25 mouse cellular contexts compared by ENCODE assay signal in genomic region chr6:112322916-112323315, GRCm38 (mm10). TPM values are rescaled to one million over a fixed set of nuclear protein-coding genes. Genes with fewer than 3 reads are reported as not detected.
DNase-seq lines count a peak whose midpoint lies in the region; ATAC-seq and TF ChIP-seq lines count a peak whose summit lies in the region.
"Had no signal": no experiment of that assay in that cellular context is flagged by ENCODE, and none has a peak within 500 bp of the region (broad histone marks: within the 10 kb centered on the region; RNA-seq: fewer than 3 reads in every experiment).

No protein-coding gene starts in this region.

- H3K4me1 ChIP-seq in liver, adult 2 months (ENCODE audit: control insufficient read depth, insufficient read depth, low read length) = peaks cover 2% of the 10 kb centered on the region; the same call in 1 of the 2 replicates
- H3K4me1 ChIP-seq in liver, postnatal 0 days (ENCODE audit: insufficient read depth) = no peaks in the 10 kb centered on the region
- no peaks in the 10 kb centered on the region for H3K4me1 ChIP-seq in lung, embryonic 16.5 days (replicated peaks; ENCODE audit: control insufficient read depth, insufficient read depth, low read length)
- no peaks in the 10 kb centered on the region for H3K4me1 ChIP-seq in G1E (ENCODE audit: insufficient read depth, low read depth, low read length)
- H3K4me1 ChIP-seq: embryonic facial prominence, embryonic 12.5 days; hindbrain, embryonic 12.5 days had no signal

- H3K4me2 ChIP-seq in liver, postnatal 0 days (ENCODE audit: low read depth, low read length) = no peak overlapping the region
- no peak overlapping the region for H3K4me2 ChIP-seq in lung, embryonic 16.5 days (ENCODE audit: low read depth, low read length)
- H3K4me2 ChIP-seq: embryonic facial prominence, embryonic 12.5 days; embryonic facial prominence, embryonic 15.5 days; heart, embryonic 11.5 days; hindbrain, embryonic 12.5 days had no signal

- H3K79me2 ChIP-seq in liver, adult 2 months (ENCODE audit: control insufficient read depth, insufficient read depth, low read length) = no peaks in the 10 kb centered on the region

- no peak for TF ChIP-seq EP300 in liver, postnatal 0 days (IDR thresholded peaks at IDR 0.05; ENCODE audit: low read depth)

- H3K27me3 ChIP-seq in liver, adult 2 months (ENCODE audit: control insufficient read depth, insufficient read depth, low read length) = no peaks in the 10 kb centered on the region
- H3K27me3 ChIP-seq in liver, postnatal 0 days (ENCODE audit: insufficient read depth, low read length) = no peaks in the 10 kb centered on the region
- H3K27me3 ChIP-seq in lung, embryonic 16.5 days (ENCODE audit: control insufficient read depth, insufficient read depth, low read depth, low read length) = no peaks in the 10 kb centered on the region
- H3K27me3 ChIP-seq in G1E (ENCODE audit: insufficient read depth, low read length) = no peaks in the 10 kb centered on the region
- H3K27me3 ChIP-seq: embryonic facial prominence, embryonic 12.5 days; embryonic facial prominence, embryonic 15.5 days; hindbrain, embryonic 12.5 days had no signal

- DNase-seq in liver, adult 2 months (ENCODE audit: extremely low read depth, low read depth, low spot score) = peak; percentile 77
- no peak for DNase-seq in liver, postnatal 0 days
- DNase-seq in lung, postnatal 25 days (ENCODE audit: low spot score) = no peak
- peak; percentile 3 for DNase-seq in G1E (ENCODE audit: low spot score)
- DNase-seq in lung, postnatal 36 days = peak; percentile 4
- no peak for DNase-seq in urinary bladder, postnatal 14 days (ENCODE audit: low spot score)
- DNase-seq in spleen, postnatal 4 days (ENCODE audit: low spot score in 2 of 2) = no peak
- DNase-seq: adrenal gland, adult 2 months; adrenal gland, postnatal 14 days; B cell, adult 2 months; cerebellum, adult 11 months; cerebellum, adult 2 months; cerebellum, adult 9-11 months; cerebellum, postnatal 25 days; forebrain, postnatal 0 days; gastrocnemius, adult 2 months; gastrocnemius, postnatal 14 days; heart, adult 11 months had no signal

- H3K36me3 ChIP-seq in liver, adult 2 months (ENCODE audit: control insufficient read depth, insufficient read depth, low read length) = no peaks in the 10 kb centered on the region
- H3K36me3 ChIP-seq in liver, postnatal 0 days (replicated peaks; ENCODE audit: insufficient read depth, low read length) = no peaks in the 10 kb centered on the region
- no peaks in the 10 kb centered on the region for H3K36me3 ChIP-seq in lung, embryonic 16.5 days (ENCODE audit: control insufficient read depth, insufficient read depth, low read length)
- no peaks in the 10 kb centered on the region for H3K36me3 ChIP-seq in G1E (replicated peaks)
- H3K36me3 ChIP-seq: embryonic facial prominence, embryonic 12.5 days; hindbrain, embryonic 12.5 days had no signal

- no peak overlapping the region for H3K9ac ChIP-seq in liver, adult 2 months (ENCODE audit: low read depth, low read length)
- no peak overlapping the region for H3K9ac ChIP-seq in liver, postnatal 0 days (replicated peaks)
- no peak overlapping the region for H3K9ac ChIP-seq in lung, embryonic 16.5 days (ENCODE audit: low read length)
- H3K9ac ChIP-seq: embryonic facial prominence, embryonic 12.5 days; embryonic facial prominence, embryonic 15.5 days; forebrain, postnatal 0 days; hindbrain, embryonic 12.5 days had no signal

- TF ChIP-seq CTCF in liver, adult 2 months (IDR thresholded peaks at IDR 0.05; ENCODE audit: low read depth, low read length) = no peak
- no peak for TF ChIP-seq CTCF in liver, postnatal 0 days (IDR thresholded peaks at IDR 0.05; ENCODE audit: low read depth)
- TF ChIP-seq CTCF in G1E (IDR thresholded peaks at IDR 0.05; ENCODE audit: low read depth, low read length) = no peak

- ATAC-seq in liver, postnatal 0 days = no peak
- peak; percentile 49; the same call in 1 of the 2 replicates for ATAC-seq in lung, embryonic 16.5 days (ENCODE audit: low read depth)
- no peak for ATAC-seq in G1E (ENCODE audit: extremely low read depth, insufficient number of reproducible peaks, low FRiP score, poor library complexity, severe bottlenecking)
- ATAC-seq: forebrain, embryonic 14.5 days; forebrain, postnatal 0 days had no signal

- 28% methylated on average over 5 of the region's 5 CpGs for WGBS in liver, adult 2 months
- 59% methylated on average over 5 of the region's 5 CpGs for WGBS in liver, postnatal 0 days (ENCODE audit: insufficient replicate concordance)
- 61% methylated on average over 5 of the region's 5 CpGs for whole genome bisulfite sequencing in lung, embryonic 16.5 days

- no peak for TF ChIP-seq POLR2A in liver, adult 2 months (IDR thresholded peaks at IDR 0.05; ENCODE audit: extremely low read depth, insufficient read depth, low read length)

- H3K9me3 ChIP-seq in liver, postnatal 0 days (ENCODE audit: low read length) = no peaks in the 10 kb centered on the region
- no peaks in the 10 kb centered on the region for H3K9me3 ChIP-seq in lung, embryonic 16.5 days (ENCODE audit: control insufficient read depth, low read length)
- peaks cover 36% of the 10 kb centered on the region for H3K9me3 ChIP-seq in G1E (replicated peaks)
- H3K9me3 ChIP-seq: embryonic facial prominence, embryonic 12.5 days; embryonic facial prominence, embryonic 15.5 days; hindbrain, embryonic 12.5 days had no signal

- no peak overlapping the region for H3K27ac ChIP-seq in liver, adult 2 months (replicated peaks; ENCODE audit: insufficient read depth, low read depth, low read length)
- H3K27ac ChIP-seq in liver, postnatal 0 days (ENCODE audit: low read depth) = no peak overlapping the region
- no peak overlapping the region for H3K27ac ChIP-seq in lung, embryonic 16.5 days (ENCODE audit: low read length)
- H3K27ac ChIP-seq: embryonic facial prominence, embryonic 12.5 days; embryonic facial prominence, embryonic 15.5 days; gastrocnemius, adult 2 months; hindbrain, embryonic 12.5 days had no signal

- no peak overlapping the region for H3K4me3 ChIP-seq in liver, adult 2 months (ENCODE audit: insufficient read depth, low read depth, low read length)
- no peak overlapping the region for H3K4me3 ChIP-seq in liver, postnatal 0 days (ENCODE audit: low read depth, low read length)
- no peak overlapping the region for H3K4me3 ChIP-seq in lung, embryonic 16.5 days (ENCODE audit: low read length)
- no peak overlapping the region for H3K4me3 ChIP-seq in G1E (ENCODE audit: low read depth, low read length)
- H3K4me3 ChIP-seq: embryonic facial prominence, embryonic 12.5 days; embryonic facial prominence, embryonic 15.5 days; gastrocnemius, adult 2 months; hindbrain, embryonic 12.5 days had no signal

RNA-seq across cellular contexts. Expression of gene Lmcd1, which starts 49.4 kb away (rescaled TPM):
- total RNA-seq in liver, adult 2 months (2014; rRNA removed) = 0.28 and 0.34 TPM in 2 replicates
- polyA plus RNA-seq in liver, adult 2 months (2012; rRNA removed) = 0.33 and 0.42 TPM in 2 replicates
- polyA plus RNA-seq in liver, postnatal 0 days (2015; fragmentation: Nextera tagmentation; extraction: Ambion mirVana) = 0.65 and 1.5 TPM in 2 replicates
- polyA plus RNA-seq in lung, embryonic 16.5 days (2015; fragmentation: Nextera tagmentation; extraction: Ambion mirVana) = 33.3 and 33.4 TPM in 2 replicates
- not detected in 2 replicates for total RNA-seq in G1E (2014; fragmentation: Nextera tagmentation)
- 0.11 TPM in 1 of 2 replicates, not detected in the other for total RNA-seq in G1E (2017)
- not detected in 2 replicates for polyA plus RNA-seq in G1E (2012)
- total RNA-seq: MEL had no signal

Comparison
In these comparisons a context has a peak if more than half of its experiments do, and no peak if none do; other contexts are left out.
1. DNase-seq: peak in liver, adult 2 months (single experiment), G1E (single experiment) and lung, postnatal 36 days (single experiment); none in liver, postnatal 0 days (single experiment), lung, postnatal 25 days (single experiment), urinary bladder, postnatal 14 days (single experiment) and spleen, postnatal 4 days (0 of 2).
2. RNA of gene Lmcd1, which starts 49.4 kb away (polyA plus RNA-seq): 33.3 to 33.4 TPM in lung, embryonic 16.5 days; 0.65 to 1.5 TPM in liver, postnatal 0 days, 0.33 to 0.42 TPM in liver, adult 2 months and not detected in G1E; every median in the first group is over 10 times any median in the second.